Mouse (Mus musculus) erythroblast, embryonic 14.5 days (primary cell): ENCODE results near the gene Zfp668.

Experiments
- GATA1 ChIP-seq: IDR thresholded peaks from 2 replicates; pipeline ENCODE4 v1.6.1; 2012; ENCODE audit warnings: low read length, inconsistent platforms, mixed read lengths
- TAL1 ChIP-seq: IDR thresholded peaks from 3 replicates; pipeline ENCODE4 v1.6.1; 2012; ENCODE audit warnings: low read length, inconsistent platforms, mixed read lengths

DNA sequence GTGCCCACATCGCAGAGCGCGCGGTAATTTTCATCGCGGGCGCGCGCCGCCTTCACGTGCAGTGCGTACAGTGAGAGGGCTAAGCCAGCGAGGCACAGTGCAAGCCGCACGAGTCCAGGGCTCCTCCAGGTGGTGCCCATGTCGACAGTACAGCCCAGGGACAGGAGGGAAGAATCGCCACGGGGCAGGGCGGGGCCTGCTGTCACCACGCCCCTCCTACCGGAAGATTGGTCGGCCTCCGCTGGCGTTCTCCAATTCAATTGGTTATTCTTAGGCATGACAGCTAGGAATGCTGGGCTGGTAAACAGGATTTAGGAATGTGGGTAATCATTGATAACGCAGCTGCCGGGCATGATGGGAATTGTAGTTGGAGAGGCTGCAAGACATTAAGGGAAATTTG is 18.8 kb upstream of the Zfp668 start, which contains the start of the genes Gm21974 and Vkorc1:
- TF ChIP-seq GATA1 (0 out of 2 replicates have a peak, but pooled peaks have one; percentile 14), TAL1 (no peak)
